ENCODE assay signal across 8 mouse cellular contexts in genomic region chr8:116942284-116943058, GRCm38 (mm10). TPM values are rescaled to one million over a fixed set of nuclear protein-coding genes. Genes with fewer than 3 reads are reported as not detected.
A peak's percentile ranks its signal among the peaks of the same experiment; 100 is the strongest.
DNase-seq lines count a peak whose midpoint lies in the region; ATAC-seq and TF ChIP-seq lines count a peak whose summit lies in the region.

No protein-coding gene starts in this region.

- H3K4me2 ChIP-seq in lung, embryonic 14.5 days = peak overlapping the region; percentile 96
- H3K4me2 ChIP-seq in embryonic facial prominence, embryonic 12.5 days (replicated peaks) = no peak overlapping the region; the same call in 1 of the 2 replicates
- peak overlapping the region; percentile 38; the same call in 1 of the 2 replicates for H3K4me2 ChIP-seq in intestine, embryonic 16.5 days (ENCODE audit: low read depth, low read length)
- H3K4me2 ChIP-seq in neural tube, embryonic 13.5 days = peak overlapping the region; percentile 96

- peak; percentile 24 for DNase-seq in lung, embryonic 14.5 days
- no peak for DNase-seq in lung, postnatal 14 days
- no peak for DNase-seq in layer of hippocampus, postnatal 14 days (ENCODE audit: low spot score in 2 of 2)
- DNase-seq in frontal cortex, postnatal 10 days (ENCODE audit: low spot score in 2 of 2) = no peak
- no peak for DNase-seq in thymus, postnatal 10 days (ENCODE audit: low spot score in 2 of 2)

- ATAC-seq in lung, embryonic 14.5 days (ENCODE audit: insufficient read depth) = no peak
- 0 out of 2 replicates have a peak, but pooled peaks have one; percentile 11 for ATAC-seq in embryonic facial prominence, embryonic 12.5 days (ENCODE audit: insufficient number of reproducible peaks, insufficient read depth, low FRiP score, low TSS enrichment)
- no peak for ATAC-seq in intestine, embryonic 16.5 days
- ATAC-seq in neural tube, embryonic 13.5 days (ENCODE audit: low read depth) = 0 out of 2 replicates have a peak, but pooled peaks have one; percentile 18

- 63% methylated on average over 12 of the region's 12 CpGs for WGBS in lung, embryonic 14.5 days
- 79% methylated on average over 12 of the region's 12 CpGs for WGBS in embryonic facial prominence, embryonic 12.5 days
- WGBS in intestine, embryonic 16.5 days = 72% methylated on average over 12 of the region's 12 CpGs
- 79% methylated on average over 12 of the region's 12 CpGs for WGBS in neural tube, embryonic 13.5 days

- no peak for TF ChIP-seq CTCF in lung, embryonic 14.5 days (IDR thresholded peaks at IDR 0.05; ENCODE audit: low read depth)

- no peaks in the 10 kb centered on the region for H3K27me3 ChIP-seq in lung, embryonic 14.5 days (ENCODE audit: insufficient read depth, low read length)
- H3K27me3 ChIP-seq in embryonic facial prominence, embryonic 12.5 days = no peaks in the 10 kb centered on the region
- H3K27me3 ChIP-seq in intestine, embryonic 16.5 days (replicated peaks; ENCODE audit: control insufficient read depth, insufficient read depth, low read length) = no peaks in the 10 kb centered on the region
- no peaks in the 10 kb centered on the region for H3K27me3 ChIP-seq in neural tube, embryonic 13.5 days

- 0 out of 2 replicates have a peak overlapping the region, but pooled peaks have one; percentile 95 for H3K4me3 ChIP-seq in lung, embryonic 14.5 days (ENCODE audit: low read depth, low read length)
- no peak overlapping the region for H3K4me3 ChIP-seq in embryonic facial prominence, embryonic 12.5 days
- H3K4me3 ChIP-seq in intestine, embryonic 16.5 days (ENCODE audit: low read length) = no peak overlapping the region
- no peak overlapping the region for H3K4me3 ChIP-seq in neural tube, embryonic 13.5 days

- H3K9ac ChIP-seq in lung, embryonic 14.5 days = no peak overlapping the region
- H3K9ac ChIP-seq in embryonic facial prominence, embryonic 12.5 days = no peak overlapping the region
- H3K9ac ChIP-seq in intestine, embryonic 16.5 days (ENCODE audit: low read depth, low read length) = no peak overlapping the region
- no peak overlapping the region for H3K9ac ChIP-seq in neural tube, embryonic 13.5 days

- H3K4me1 ChIP-seq in lung, embryonic 14.5 days (ENCODE audit: insufficient read depth) = 0 out of 2 replicates have a peak, but pooled peaks cover 4% of the 10 kb centered on the region
- H3K4me1 ChIP-seq in embryonic facial prominence, embryonic 12.5 days = peaks cover 12% of the 10 kb centered on the region
- peaks cover 7% of the 10 kb centered on the region for H3K4me1 ChIP-seq in intestine, embryonic 16.5 days (ENCODE audit: control insufficient read depth, insufficient read depth, low read length)
- H3K4me1 ChIP-seq in neural tube, embryonic 13.5 days (replicated peaks) = peaks cover 26% of the 10 kb centered on the region

- no peak overlapping the region for H3K27ac ChIP-seq in lung, embryonic 14.5 days (ENCODE audit: low read depth)
- H3K27ac ChIP-seq in embryonic facial prominence, embryonic 12.5 days = no peak overlapping the region
- H3K27ac ChIP-seq in intestine, embryonic 16.5 days (ENCODE audit: low read length) = no peak overlapping the region
- no peak overlapping the region for H3K27ac ChIP-seq in neural tube, embryonic 13.5 days (replicated peaks)

- peaks cover 17% of the 10 kb centered on the region; the same call in 1 of the 2 replicates for H3K36me3 ChIP-seq in lung, embryonic 14.5 days (ENCODE audit: insufficient read depth)
- H3K36me3 ChIP-seq in embryonic facial prominence, embryonic 12.5 days = peaks cover 17% of the 10 kb centered on the region
- H3K36me3 ChIP-seq in intestine, embryonic 16.5 days (ENCODE audit: control insufficient read depth, insufficient read depth, low read length) = 0 out of 2 replicates have a peak, but pooled peaks cover 2% of the 10 kb centered on the region
- H3K36me3 ChIP-seq in neural tube, embryonic 13.5 days = no peaks in the 10 kb centered on the region

- H3K9me3 ChIP-seq in lung, embryonic 14.5 days (ENCODE audit: low read depth, low read length) = no peaks in the 10 kb centered on the region
- H3K9me3 ChIP-seq in embryonic facial prominence, embryonic 12.5 days = no peaks in the 10 kb centered on the region
- H3K9me3 ChIP-seq in intestine, embryonic 16.5 days (ENCODE audit: control insufficient read depth, low read length) = no peaks in the 10 kb centered on the region
- no peaks in the 10 kb centered on the region for H3K9me3 ChIP-seq in neural tube, embryonic 13.5 days

RNA-seq across cellular contexts. Expression of gene Atmin, which starts 0.7 kb away (rescaled TPM):
- 15.4 and 15.8 TPM in 2 replicates for polyA plus RNA-seq in lung, embryonic 14.5 days (2014; fragmentation: Nextera tagmentation; extraction: Ambion mirVana)
- polyA plus RNA-seq in embryonic facial prominence, embryonic 12.5 days (2016; fragmentation: Nextera tagmentation; extraction: Ambion mirVana) = 12.5 and 12.6 TPM in 2 replicates
- polyA plus RNA-seq in intestine, embryonic 16.5 days (2015; fragmentation: Nextera tagmentation; extraction: Ambion mirVana) = 7.9 and 9.6 TPM in 2 replicates
- polyA plus RNA-seq in neural tube, embryonic 13.5 days (2015; fragmentation: Nextera tagmentation; extraction: Ambion mirVana) = 20.6 and 21.4 TPM in 2 replicates
- 10 to 100 TPM; 35.0 to 37.5 TPM for total RNA-seq in layer of hippocampus, postnatal 14 days (2021)

RNA-seq across cellular contexts. Expression of gene Cenpn, which starts 20.9 kb away (rescaled TPM):
- 53.9 and 58.9 TPM in 2 replicates for polyA plus RNA-seq in lung, embryonic 14.5 days (2014; fragmentation: Nextera tagmentation; extraction: Ambion mirVana)
- polyA plus RNA-seq in embryonic facial prominence, embryonic 12.5 days (2016; fragmentation: Nextera tagmentation; extraction: Ambion mirVana) = 43.5 TPM in 2 replicates
- polyA plus RNA-seq in intestine, embryonic 16.5 days (2015; fragmentation: Nextera tagmentation; extraction: Ambion mirVana) = 20.4 and 26.9 TPM in 2 replicates
- polyA plus RNA-seq in neural tube, embryonic 13.5 days (2015; fragmentation: Nextera tagmentation; extraction: Ambion mirVana) = 10.2 and 12.5 TPM in 2 replicates
- total RNA-seq in layer of hippocampus, postnatal 14 days (2021) = 1 to 10 TPM; 1.5 to 2.4 TPM

RNA-seq across cellular contexts. Expression of gene Cmc2, which starts 21.2 kb away (rescaled TPM):
- polyA plus RNA-seq in lung, embryonic 14.5 days (2014; fragmentation: Nextera tagmentation; extraction: Ambion mirVana) = 88.2 and 92.6 TPM in 2 replicates
- 74.5 and 79.6 TPM in 2 replicates for polyA plus RNA-seq in embryonic facial prominence, embryonic 12.5 days (2016; fragmentation: Nextera tagmentation; extraction: Ambion mirVana)
- 68.1 and 77.2 TPM in 2 replicates for polyA plus RNA-seq in intestine, embryonic 16.5 days (2015; fragmentation: Nextera tagmentation; extraction: Ambion mirVana)
- polyA plus RNA-seq in neural tube, embryonic 13.5 days (2015; fragmentation: Nextera tagmentation; extraction: Ambion mirVana) = 40.9 and 46.8 TPM in 2 replicates
- total RNA-seq in layer of hippocampus, postnatal 14 days (2021) = 10 to 100 TPM; 12.2 to 12.6 TPM

RNA-seq across cellular contexts. Expression of gene 1700030J22Rik, which starts 36.3 kb away (rescaled TPM):
- 1.8 and 1.9 TPM in 2 replicates for polyA plus RNA-seq in lung, embryonic 14.5 days (2014; fragmentation: Nextera tagmentation; extraction: Ambion mirVana)
- 2.3 and 2.6 TPM in 2 replicates for polyA plus RNA-seq in embryonic facial prominence, embryonic 12.5 days (2016; fragmentation: Nextera tagmentation; extraction: Ambion mirVana)
- 0.76 and 0.80 TPM in 2 replicates for polyA plus RNA-seq in intestine, embryonic 16.5 days (2015; fragmentation: Nextera tagmentation; extraction: Ambion mirVana)
- polyA plus RNA-seq in neural tube, embryonic 13.5 days (2015; fragmentation: Nextera tagmentation; extraction: Ambion mirVana) = 4.9 and 6.5 TPM in 2 replicates
- 1 to 10 TPM; 9.5 to 9.7 TPM for total RNA-seq in layer of hippocampus, postnatal 14 days (2021)

RNA-seq across cellular contexts. Expression of gene Gcsh, which starts 50.9 kb away (rescaled TPM):
- polyA plus RNA-seq in lung, embryonic 14.5 days (2014; fragmentation: Nextera tagmentation; extraction: Ambion mirVana) = 142 and 143 TPM in 2 replicates
- 125 and 127 TPM in 2 replicates for polyA plus RNA-seq in embryonic facial prominence, embryonic 12.5 days (2016; fragmentation: Nextera tagmentation; extraction: Ambion mirVana)
- polyA plus RNA-seq in intestine, embryonic 16.5 days (2015; fragmentation: Nextera tagmentation; extraction: Ambion mirVana) = 164 and 173 TPM in 2 replicates
- 111 and 114 TPM in 2 replicates for polyA plus RNA-seq in neural tube, embryonic 13.5 days (2015; fragmentation: Nextera tagmentation; extraction: Ambion mirVana)
- 10 to 100 TPM; 49.1 to 55.1 TPM for total RNA-seq in layer of hippocampus, postnatal 14 days (2021)

Comparison
In these comparisons a context has a peak if more than half of its experiments do, and no peak if none do; other contexts are left out.
1. ATAC-seq: peak in embryonic facial prominence, embryonic 12.5 days (single experiment) and neural tube, embryonic 13.5 days (single experiment); none in lung, embryonic 14.5 days (single experiment) and intestine, embryonic 16.5 days (single experiment).